Mouse (Mus musculus) midbrain, embryonic 16.5 days (tissue): ENCODE data around the gene Lamb2. TPM values are rescaled to one million over a fixed set of nuclear protein-coding genes. Genes with fewer than 3 reads are reported as not detected.

Experiments
- ATAC-seq: fragments of 200-750 bp; cut with Nextera tagmentation; 2 replicates; pipeline ENCODE4 v1.8.0; 2017; ENCODE audit warnings: moderate TSS enrichment
- H3K27ac ChIP-seq: fragments of 300-500 bp; sonication (generic); 2 replicates; pipeline ENCODE4 v1.5.1; 2014; ENCODE audit warnings: mild to moderate bottlenecking, low read length, mixed read lengths
- H3K27me3 ChIP-seq: fragments of 300-500 bp; sonication (generic); 2 replicates; pipeline ENCODE4 v1.6.1; 2014; ENCODE audit warnings: low read depth, low read length, mixed read lengths; ENCODE audit not compliant: control insufficient read depth, insufficient read depth
- H3K36me3 ChIP-seq: fragments of 300-500 bp; sonication (generic); 2 replicates; pipeline ENCODE4 v1.6.1; 2014; ENCODE audit warnings: mild to moderate bottlenecking, low read length, moderate library complexity, mixed read lengths; ENCODE audit not compliant: control insufficient read depth, insufficient read depth
- H3K4me1 ChIP-seq: fragments of 300-500 bp; sonication (generic); 2 replicates; pipeline ENCODE4 v1.6.1; 2014; ENCODE audit warnings: mild to moderate bottlenecking, low read length, mixed read lengths; ENCODE audit not compliant: control insufficient read depth, insufficient read depth
- H3K4me2 ChIP-seq: fragments of 300-500 bp; sonication (generic); 2 replicates; pipeline ENCODE4 v1.6.1; 2014; ENCODE audit warnings: mild to moderate bottlenecking, low read length, mixed read lengths
- H3K4me3 ChIP-seq: fragments of 300-500 bp; sonication (generic); 2 replicates; pipeline ENCODE4 v1.5.1; 2014; ENCODE audit warnings: low read depth, mild to moderate bottlenecking, low read length, moderate library complexity, mixed read lengths
- H3K9ac ChIP-seq: fragments of 300-500 bp; sonication (generic); 2 replicates; pipeline ENCODE4 v1.6.1; 2014; ENCODE audit warnings: low read depth, low read length, mixed read lengths
- H3K9me3 ChIP-seq: fragments of 300-500 bp; sonication (generic); replicated peaks from 2 replicates; pipeline ENCODE4 v1.6.1; 2014; ENCODE audit warnings: mild to moderate bottlenecking, low read length, mixed read lengths; ENCODE audit not compliant: control insufficient read depth, poor library complexity, severe bottlenecking
- WGBS: fragments of 180-500 bp; shearing (Covaris S2); extraction: QIAGEN DNeasy Blood & Tissue Kit; methylation state at CpG from one replicate; pipeline ENCODE4 v1.1.7; 2014; 5-methylcytosine and 5-hydroxymethylcytosine counted together
- polyA plus RNA-seq: library from polyadenylated mRNA; unstranded; fragments of >200 nt; fragmentation: Nextera tagmentation; extraction: Ambion mirVana; gene quantifications from 2 replicates; pipeline ENCODE4 v1.2.1, GENCODE M21; 2015

Lamb2 gene
- polyA plus RNA-seq, 1 experiment from 2014 or later = 19.3 TPM

DNA sequence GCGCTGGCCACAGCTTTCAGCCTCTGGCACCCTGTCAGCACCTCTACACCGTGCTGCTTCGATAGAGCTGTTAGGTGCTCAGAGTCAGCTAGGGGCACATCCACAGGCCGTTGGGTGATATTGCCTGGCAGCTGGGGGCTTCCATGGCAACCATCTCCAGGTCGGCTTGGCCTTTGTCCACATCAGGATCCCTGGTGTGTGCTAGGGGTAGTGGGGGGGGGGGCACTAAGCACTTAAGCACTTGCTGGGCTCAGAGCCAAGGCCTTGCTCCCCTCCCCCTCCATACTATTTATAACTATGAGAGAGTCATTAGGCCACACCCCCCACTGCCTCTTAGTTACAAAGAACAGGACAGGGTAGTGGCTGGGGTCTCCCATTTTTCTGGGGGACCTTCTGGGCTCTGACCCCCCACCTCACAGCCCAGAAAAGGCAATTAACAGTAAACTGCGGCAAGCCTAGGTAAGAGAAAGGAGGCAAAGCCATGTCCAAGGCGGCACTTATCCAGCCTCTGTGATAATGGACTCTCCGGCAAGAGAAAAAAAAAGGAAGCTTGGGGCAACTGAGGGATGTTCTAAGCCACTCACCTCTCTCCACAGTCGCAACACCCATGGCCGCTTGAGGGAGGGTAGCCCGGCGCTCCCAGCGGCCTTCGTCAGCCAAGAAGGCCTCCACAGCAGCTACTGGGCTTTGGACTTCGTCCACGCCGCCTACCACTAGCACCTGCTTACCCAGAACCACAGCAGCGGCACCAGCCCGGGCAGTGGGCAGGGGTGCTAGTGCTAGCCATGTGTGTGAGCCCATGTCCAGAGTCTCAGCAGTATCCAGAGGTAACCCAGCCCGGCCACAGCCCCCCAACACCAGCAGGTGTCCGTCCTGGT is 29.0 kb upstream of the Lamb2 start:
- Histone ChIP-seq H3K4me1 (peaks cover 38% of the 10 kb centered on the region), H3K36me3 (peaks cover 3% of the 10 kb centered on the region; the same call in 1 of the 2 replicates), H3K9me3 (no peaks in the 10 kb centered on the region), H3K4me2 (peak overlapping the region; percentile 70), H3K27me3 (no peaks in the 10 kb centered on the region), H3K9ac (peak overlapping the region; percentile 50), H3K4me3 (peak overlapping the region; percentile 55), H3K27ac (peak overlapping the region; percentile 84)
- peak; percentile 43; the same call in 1 of the 2 replicates for ATAC-seq
- 43% methylated on average over 21 of the region's 21 CpGs for WGBS

GRCm38 (mm10) chr9:108451170-108451493 is 28.4 kb upstream of the Lamb2 start:
- no peaks in the 10 kb centered on the region for H3K27me3 ChIP-seq
- WGBS = 76% methylated on average over 6 of the region's 6 CpGs
- H3K4me1 ChIP-seq = peaks cover 38% of the 10 kb centered on the region
- H3K4me2 ChIP-seq = peak overlapping the region; percentile 70
- H3K4me3 ChIP-seq = peak overlapping the region; percentile 55
- H3K9ac ChIP-seq = peak overlapping the region; percentile 33
- no peaks in the 10 kb centered on the region for H3K9me3 ChIP-seq
- no peak for ATAC-seq
- peaks cover 3% of the 10 kb centered on the region; the same call in 1 of the 2 replicates for H3K36me3 ChIP-seq
- peak overlapping the region; percentile 84 for H3K27ac ChIP-seq

DNA sequence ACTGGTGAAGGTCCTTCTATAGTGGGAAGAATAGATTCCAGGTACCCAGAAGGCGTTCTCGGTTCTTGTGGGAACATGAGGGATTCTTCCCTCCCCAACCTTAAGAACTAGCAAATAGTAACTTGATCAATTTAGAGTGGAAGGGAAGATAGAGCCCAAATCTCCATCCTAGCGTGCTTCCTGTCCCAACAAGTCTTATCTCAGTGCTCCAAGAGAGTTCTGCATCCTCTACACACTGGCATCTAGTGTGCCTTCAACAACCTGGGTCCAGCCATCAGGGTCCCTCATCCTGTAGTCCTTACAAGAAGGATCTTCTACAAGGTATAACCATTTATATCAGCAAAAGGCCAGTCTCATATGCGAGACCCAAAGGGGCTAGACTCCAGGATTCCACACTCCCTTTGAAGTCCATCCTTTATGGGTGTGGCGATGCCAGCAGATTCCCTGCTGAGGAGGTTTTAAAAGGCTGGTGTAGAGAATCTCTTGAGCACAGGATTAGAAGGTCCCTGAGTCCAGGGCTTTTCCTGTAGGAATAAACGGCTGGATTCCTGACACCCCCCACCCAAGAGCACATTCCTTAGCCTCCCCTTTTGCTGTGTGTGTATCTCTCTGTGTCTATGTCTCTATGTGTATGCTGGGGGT is 27.9 kb upstream of the Lamb2 start:
- H3K4me1 ChIP-seq = peaks cover 38% of the 10 kb centered on the region
- H3K4me3 ChIP-seq = peak overlapping the region; percentile 55
- peak overlapping the region; percentile 70 for H3K4me2 ChIP-seq
- no peaks in the 10 kb centered on the region for H3K9me3 ChIP-seq
- H3K36me3 ChIP-seq = peaks cover 3% of the 10 kb centered on the region; the same call in 1 of the 2 replicates
- WGBS = 44% methylated on average over 6 of the region's 6 CpGs
- ATAC-seq = no peak
- no peaks in the 10 kb centered on the region for H3K27me3 ChIP-seq
- H3K9ac ChIP-seq = peak overlapping the region; percentile 87
- H3K27ac ChIP-seq = peak overlapping the region; percentile 84

DNA sequence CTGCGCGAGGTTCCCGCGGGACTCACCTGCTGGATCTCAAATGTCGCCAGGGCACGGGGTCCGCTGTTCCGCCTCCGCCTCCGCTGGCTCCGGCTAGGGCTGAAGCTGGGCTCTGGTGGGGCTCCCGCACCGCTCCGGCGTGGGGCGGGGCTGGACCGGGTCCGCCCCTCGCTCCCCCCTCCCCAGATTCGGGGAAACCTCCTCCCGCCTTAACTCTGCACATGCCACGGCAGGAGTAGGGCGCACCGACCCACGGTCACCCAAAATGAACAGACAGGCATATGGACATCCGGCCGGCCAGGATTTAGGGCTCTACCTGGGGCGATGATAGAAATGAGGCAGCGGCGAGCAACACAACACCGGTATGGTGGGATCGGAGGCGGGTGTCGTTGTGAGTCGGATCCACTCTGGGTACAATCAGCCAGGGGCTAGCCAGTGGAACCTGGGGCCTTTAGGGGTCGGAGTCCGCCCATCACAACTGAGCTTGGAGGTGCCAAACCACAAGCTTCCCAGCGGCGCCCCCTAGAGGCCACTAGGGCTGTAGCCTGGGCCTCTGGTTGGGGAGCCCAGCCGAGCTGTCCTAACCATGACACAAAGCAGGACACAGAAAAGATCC is 27.1 kb upstream of the Lamb2 start:
- H3K4me1 ChIP-seq = peaks cover 38% of the 10 kb centered on the region
- peak overlapping the region; percentile 70 for H3K4me2 ChIP-seq
- peak overlapping the region; percentile 84 for H3K27ac ChIP-seq
- WGBS = under 1% methylated on average over 40 of the region's 40 CpGs
- no peaks in the 10 kb centered on the region for H3K27me3 ChIP-seq
- H3K9ac ChIP-seq = peak overlapping the region; percentile 87
- ATAC-seq = peak; percentile 90
- H3K9me3 ChIP-seq = no peaks in the 10 kb centered on the region
- H3K36me3 ChIP-seq = peaks cover 3% of the 10 kb centered on the region; the same call in 1 of the 2 replicates
- peak overlapping the region; percentile 55 for H3K4me3 ChIP-seq

GRCm38 (mm10) chr9:108452911-108453310 is 26.6 kb upstream of the Lamb2 start:
- H3K27ac ChIP-seq = peak overlapping the region; percentile 84
- H3K4me3 ChIP-seq = peak overlapping the region; percentile 55
- H3K9me3 ChIP-seq = no peaks in the 10 kb centered on the region
- H3K9ac ChIP-seq = peak overlapping the region; percentile 87
- H3K4me1 ChIP-seq = peaks cover 38% of the 10 kb centered on the region
- ATAC-seq = peak; percentile 19; the same call in 1 of the 2 replicates
- no peaks in the 10 kb centered on the region for H3K27me3 ChIP-seq
- H3K36me3 ChIP-seq = no peaks in the 10 kb centered on the region
- 39% methylated on average over 6 of the region's 6 CpGs for WGBS
- peak overlapping the region; percentile 70 for H3K4me2 ChIP-seq

- Histone ChIP-seq H3K9me3 (no peaks in the 10 kb centered on the region), H3K27ac (peak overlapping the region; percentile 84), H3K9ac (peak overlapping the region; percentile 87), H3K4me1 (peaks cover 38% of the 10 kb centered on the region), H3K27me3 (no peaks in the 10 kb centered on the region), H3K4me3 (peak overlapping the region; percentile 55), H3K36me3 (no peaks in the 10 kb centered on the region), H3K4me2 (peak overlapping the region; percentile 70)
- 83% methylated on average over 4 of the region's 4 CpGs for WGBS
- ATAC-seq = no peak
These were observed 26.1 kb upstream of the Lamb2 start for GRCm38 (mm10) chr9:108453458-108453857.

DNA sequence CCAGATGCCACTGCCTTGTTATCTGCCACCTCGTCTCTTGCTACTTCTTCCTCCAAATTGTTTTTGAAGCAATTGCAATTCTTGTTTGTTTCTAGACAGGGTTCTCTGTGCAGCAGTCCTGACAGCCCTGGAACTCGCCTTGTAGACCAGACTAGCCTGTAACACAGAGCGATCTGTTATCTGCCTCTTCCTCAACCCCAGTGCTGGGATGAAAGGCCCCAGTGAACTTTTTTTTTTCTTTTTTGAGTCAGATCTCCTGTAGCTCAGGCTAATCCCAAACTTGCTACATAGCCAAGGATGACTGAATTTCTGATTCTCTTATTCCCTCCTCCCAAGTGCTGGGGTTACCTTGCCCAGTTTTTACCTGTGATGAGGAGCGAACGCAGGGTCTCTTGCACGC is 25.1 kb upstream of the Lamb2 start:
- WGBS = 90% methylated on average over 6 of the region's 6 CpGs
- no peak overlapping the region for H3K9ac ChIP-seq
- no peak overlapping the region for H3K4me3 ChIP-seq
- no peak for ATAC-seq
- no peaks in the 10 kb centered on the region for H3K9me3 ChIP-seq
- no peak overlapping the region for H3K4me2 ChIP-seq
- H3K36me3 ChIP-seq = no peaks in the 10 kb centered on the region
- no peaks in the 10 kb centered on the region for H3K27me3 ChIP-seq
- H3K27ac ChIP-seq = no peak overlapping the region
- H3K4me1 ChIP-seq = peaks cover 35% of the 10 kb centered on the region

- ATAC-seq = no peak
- no peak overlapping the region for H3K4me2 ChIP-seq
- H3K36me3 ChIP-seq = no peaks in the 10 kb centered on the region
- H3K27ac ChIP-seq = no peak overlapping the region
- 84% methylated on average over 12 of the region's 12 CpGs for WGBS
- H3K27me3 ChIP-seq = no peaks in the 10 kb centered on the region
- H3K4me1 ChIP-seq = peaks cover 20% of the 10 kb centered on the region
- no peak overlapping the region for H3K9ac ChIP-seq
- H3K4me3 ChIP-seq = no peak overlapping the region
- H3K9me3 ChIP-seq = no peaks in the 10 kb centered on the region
These were observed 23.6 kb upstream of the Lamb2 start for GRCm38 (mm10) chr9:108455747-108456571.
